Mouse (Mus musculus) lung, embryonic 14.5 days (tissue): ENCODE results near the gene Entpd1. TPM values are rescaled to one million over a fixed set of nuclear protein-coding genes. Genes with fewer than 3 reads are reported as not detected.

Experiments used
- ATAC-seq: fragments of 200-750 bp; cut with Nextera tagmentation; 2 replicates; pipeline ENCODE4 v1.8.0; 2017; ENCODE audit warnings: mild to moderate bottlenecking, moderate TSS enrichment, moderate library complexity; ENCODE audit not compliant: insufficient read depth
- DNase-seq: peaks from one replicate; pipeline ENCODE4 v3.0.0-alpha.2; 2015
- H3K27ac ChIP-seq: fragments of 300-500 bp; sonication (generic); 2 replicates; pipeline ENCODE4 v1.5.1; 2014; ENCODE audit warnings: low read depth, mild to moderate bottlenecking, moderate library complexity
- H3K27me3 ChIP-seq: fragments of 300-500 bp; sonication (generic); 2 replicates; pipeline ENCODE4 v1.6.1; 2014; ENCODE audit warnings: low read length, control low read depth; ENCODE audit not compliant: insufficient read depth
- H3K36me3 ChIP-seq: fragments of 300-500 bp; sonication (generic); 2 replicates; pipeline ENCODE4 v1.6.1; 2014; ENCODE audit warnings: control low read depth; ENCODE audit not compliant: insufficient read depth
- H3K4me1 ChIP-seq: fragments of 300-500 bp; sonication (generic); 2 replicates; pipeline ENCODE4 v1.6.1; 2014; ENCODE audit warnings: antibody characterized with exemption, control low read depth; ENCODE audit not compliant: insufficient read depth
- H3K4me2 ChIP-seq: fragments of 300-500 bp; sonication (generic); 2 replicates; pipeline ENCODE4 v1.6.1; 2014; ENCODE audit warnings: mild to moderate bottlenecking
- H3K4me3 ChIP-seq: fragments of 300-500 bp; sonication (generic); 2 replicates; pipeline ENCODE4 v1.5.1; 2014; ENCODE audit warnings: low read depth, low read length
- H3K9ac ChIP-seq: fragments of 300-500 bp; sonication (generic); 2 replicates; pipeline ENCODE4 v1.6.1; 2014
- H3K9me3 ChIP-seq: fragments of 300-500 bp; sonication (generic); 2 replicates; pipeline ENCODE4 v1.6.1; 2016; ENCODE audit warnings: low read depth, low read length, control low read depth
- CTCF ChIP-seq: IDR thresholded peaks from 2 replicates; pipeline ENCODE4 v1.5.1; 2016; ENCODE audit warnings: antibody characterized with exemption, low read depth
- WGBS: fragments of 180-500 bp; shearing (Covaris S2); extraction: QIAGEN DNeasy Blood & Tissue Kit; methylation state at CpG from one replicate; pipeline ENCODE4 v1.1.7; 2014; 5-methylcytosine and 5-hydroxymethylcytosine counted together
- polyA plus RNA-seq: library from polyadenylated mRNA; unstranded; fragments of >200 nt; fragmentation: Nextera tagmentation; extraction: Ambion mirVana; gene quantifications from 2 replicates; pipeline ENCODE4 v1.2.1, GENCODE M21; 2014

Gene Entpd1
- polyA plus RNA-seq, 1 experiment from 2014 or later: 12.7 TPM

GRCm38 (mm10) chr19:40726614-40727013 lies 114.4 kb downstream of the Entpd1 start:
- TF ChIP-seq CTCF: no peak
- Histone ChIP-seq H3K4me1 (peaks cover 4% of the 10 kb centered on the region; the same call in 1 of the 2 replicates), H3K4me2 (no peak overlapping the region), H3K4me3 (no peak overlapping the region), H3K27me3 (no peaks in the 10 kb centered on the region), H3K9ac (no peak overlapping the region), H3K27ac (no peak overlapping the region), H3K9me3 (no peaks in the 10 kb centered on the region), H3K36me3 (no peaks in the 10 kb centered on the region)
- no peak for ATAC-seq
- DNase-seq: peak; percentile 33
- WGBS: 46% methylated on average over 2 of the region's 2 CpGs

GRCm38 (mm10) chr19:40728213-40728612 lies 116.0 kb downstream of the Entpd1 start:
- Histone ChIP-seq H3K4me1 (peaks cover 4% of the 10 kb centered on the region; the same call in 1 of the 2 replicates), H3K4me2 (no peak overlapping the region), H3K27me3 (no peaks in the 10 kb centered on the region), H3K4me3 (no peak overlapping the region), H3K36me3 (no peaks in the 10 kb centered on the region), H3K27ac (no peak overlapping the region), H3K9me3 (no peaks in the 10 kb centered on the region), H3K9ac (no peak overlapping the region)
- 77% methylated on average over 4 of the region's 4 CpGs for WGBS
- ATAC-seq (no peak), DNase-seq (no peak)
- TF ChIP-seq CTCF: no peak

- no peak overlapping the region for H3K9ac ChIP-seq
- no peaks in the 10 kb centered on the region for H3K9me3 ChIP-seq
- peak overlapping the region; percentile 8; the same call in 1 of the 2 replicates for H3K27ac ChIP-seq
- TF ChIP-seq CTCF: no peak
- peaks cover 4% of the 10 kb centered on the region for H3K4me1 ChIP-seq
- ATAC-seq (no peak), DNase-seq (peak; percentile 32)
- H3K4me3 ChIP-seq: no peak overlapping the region
- WGBS: 33% methylated on average over 12 of the region's 12 CpGs
- no peak overlapping the region for H3K4me2 ChIP-seq
- H3K27me3 ChIP-seq: no peaks in the 10 kb centered on the region
- H3K36me3 ChIP-seq: no peaks in the 10 kb centered on the region
Observed at GRCm38 (mm10) chr19:40728732-40729420, 116.7 kb downstream of the Entpd1 start.

- H3K4me1 ChIP-seq: peaks cover 3% of the 10 kb centered on the region
- no peak overlapping the region for H3K4me2 ChIP-seq
- no peak overlapping the region for H3K4me3 ChIP-seq
- no peaks in the 10 kb centered on the region for H3K36me3 ChIP-seq
- H3K9me3 ChIP-seq: no peaks in the 10 kb centered on the region
- H3K9ac ChIP-seq: no peak overlapping the region
- no peak for TF ChIP-seq CTCF
- no peak overlapping the region for H3K27ac ChIP-seq
- peak; percentile 34 for DNase-seq
- no peaks in the 10 kb centered on the region for H3K27me3 ChIP-seq
- ATAC-seq: no peak
- 47% methylated on average over 10 of the region's 10 CpGs for WGBS
Observed at GRCm38 (mm10) chr19:40733409-40733808, 121.2 kb downstream of the Entpd1 start.

- Histone ChIP-seq H3K9me3 (no peaks in the 10 kb centered on the region), H3K9ac (no peak overlapping the region), H3K4me2 (no peak overlapping the region), H3K4me1 (no peaks in the 10 kb centered on the region; the same call in 1 of the 2 replicates), H3K27ac (no peak overlapping the region), H3K4me3 (no peak overlapping the region), H3K27me3 (no peaks in the 10 kb centered on the region), H3K36me3 (no peaks in the 10 kb centered on the region)
- TF ChIP-seq CTCF: no peak
- no peak for DNase-seq
- 59% methylated on average over 4 of the region's 4 CpGs for WGBS
- ATAC-seq: no peak
Observed at GRCm38 (mm10) chr19:40733849-40734248, 121.7 kb downstream of the Entpd1 start.

- H3K4me1 ChIP-seq: no peaks in the 10 kb centered on the region; the same call in 1 of the 2 replicates
- peak overlapping the region; percentile 38 for H3K9ac ChIP-seq
- H3K4me3 ChIP-seq: peak overlapping the region; percentile 14; the same call in 1 of the 2 replicates
- ATAC-seq (peak; percentile 87; the same call in 1 of the 2 replicates), DNase-seq (peak; percentile 90)
- no peaks in the 10 kb centered on the region for H3K36me3 ChIP-seq
- H3K27ac ChIP-seq: no peak overlapping the region
- peak; percentile 86 for TF ChIP-seq CTCF
- WGBS: 28% methylated on average over 17 of the region's 17 CpGs
- H3K4me2 ChIP-seq: peak overlapping the region; percentile 53
- H3K27me3 ChIP-seq: no peaks in the 10 kb centered on the region
- no peaks in the 10 kb centered on the region for H3K9me3 ChIP-seq
Observed at GRCm38 (mm10) chr19:40736680-40737512, 124.7 kb downstream of the Entpd1 start.

GRCm38 (mm10) chr19:40737613-40738012 lies 125.4 kb downstream of the Entpd1 start:
- 58% methylated on average over 5 of the region's 5 CpGs for WGBS
- H3K4me2 ChIP-seq: peak overlapping the region; percentile 53
- H3K4me3 ChIP-seq: peak overlapping the region; percentile 14; the same call in 1 of the 2 replicates
- H3K27me3 ChIP-seq: no peaks in the 10 kb centered on the region
- peak overlapping the region; percentile 38 for H3K9ac ChIP-seq
- no peaks in the 10 kb centered on the region for H3K36me3 ChIP-seq
- DNase-seq (no peak), ATAC-seq (no peak)
- no peak for TF ChIP-seq CTCF
- no peaks in the 10 kb centered on the region; the same call in 1 of the 2 replicates for H3K4me1 ChIP-seq
- no peak overlapping the region for H3K27ac ChIP-seq
- no peaks in the 10 kb centered on the region for H3K9me3 ChIP-seq
